Mouse (Mus musculus): ENCODE results near the gene Pou4f2. TPM values are rescaled to one million over a fixed set of nuclear protein-coding genes. Genes with fewer than 3 reads are reported as not detected.
A peak's percentile ranks its signal among the peaks of the same experiment; 100 is the strongest.

Gene Pou4f2
- polyA plus RNA-seq, 1 experiment from 2014 or later = not detected

GRCm38 (mm10) chr8:78423937-78424336, 12.5 kb downstream of the Pou4f2 start:
- no peaks in the 10 kb centered on the region for H3K9me3 ChIP-seq (ENCODE audit: low read length)
- no peaks in the 10 kb centered on the region for H3K36me3 ChIP-seq (ENCODE audit: insufficient read depth, low read length)
- no peak overlapping the region for H3K4me3 ChIP-seq (ENCODE audit: low read length)
- H3K4me1 ChIP-seq (ENCODE audit: insufficient read depth, low read length) = peaks cover 14% of the 10 kb centered on the region
- H3K27me3 ChIP-seq (ENCODE audit: insufficient read depth, low read length) = peaks cover 93% of the 10 kb centered on the region
- WGBS = 0% methylated on average over 1 of the region's 1 CpGs
- H3K27ac ChIP-seq (ENCODE audit: low read length) = no peak overlapping the region
- no peak overlapping the region for H3K9ac ChIP-seq (replicated peaks; ENCODE audit: low read length)
- H3K4me2 ChIP-seq (replicated peaks; ENCODE audit: low read depth, low read length) = no peak overlapping the region
- ATAC-seq (ENCODE audit: low FRiP score, low TSS enrichment) = no peak

GRCm38 (mm10) chr8:78420101-78420503, 16.3 kb downstream of the Pou4f2 start:
- Histone ChIP-seq H3K4me2 (replicated peaks; ENCODE audit: low read depth, low read length) (peak overlapping the region; percentile 61), H3K4me3 (ENCODE audit: low read length) (peak overlapping the region; percentile 36)
- peak; percentile 77; the same call in 1 of the 2 replicates for ATAC-seq (ENCODE audit: low FRiP score, low TSS enrichment)

GRCm38 (mm10) chr8:78419272-78419671, 17.2 kb downstream of the Pou4f2 start:
- H3K9me3 ChIP-seq (ENCODE audit: low read length) = no peaks in the 10 kb centered on the region
- no peak overlapping the region for H3K27ac ChIP-seq (ENCODE audit: low read length)
- no peak overlapping the region for H3K4me2 ChIP-seq (replicated peaks; ENCODE audit: low read depth, low read length)
- ATAC-seq (ENCODE audit: low FRiP score, low TSS enrichment) = no peak
- 0 out of 2 replicates have a peak overlapping the region, but pooled peaks have one; percentile 36 for H3K4me3 ChIP-seq (ENCODE audit: low read length)
- no peak overlapping the region for H3K9ac ChIP-seq (replicated peaks; ENCODE audit: low read length)
- peaks cover 67% of the 10 kb centered on the region for H3K27me3 ChIP-seq (ENCODE audit: insufficient read depth, low read length)
- WGBS = 30% methylated on average over 4 of the region's 4 CpGs
- no peaks in the 10 kb centered on the region for H3K36me3 ChIP-seq (ENCODE audit: insufficient read depth, low read length)
- H3K4me1 ChIP-seq (ENCODE audit: insufficient read depth, low read length) = peaks cover 14% of the 10 kb centered on the region

More at GRCm38 (mm10) chr8:78420101-78420503, 16.3 kb downstream of the Pou4f2 start:
- no peaks in the 10 kb centered on the region for H3K9me3 ChIP-seq (ENCODE audit: low read length)
- H3K4me1 ChIP-seq (ENCODE audit: insufficient read depth, low read length) = peaks cover 14% of the 10 kb centered on the region
- H3K9ac ChIP-seq (replicated peaks; ENCODE audit: low read length) = 0 out of 2 replicates have a peak overlapping the region, but pooled peaks have one; percentile 29
- WGBS = under 1% methylated on average over 19 of the region's 19 CpGs
- no peak overlapping the region for H3K27ac ChIP-seq (ENCODE audit: low read length)
- peaks cover 76% of the 10 kb centered on the region for H3K27me3 ChIP-seq (ENCODE audit: insufficient read depth, low read length)
- no peaks in the 10 kb centered on the region for H3K36me3 ChIP-seq (ENCODE audit: insufficient read depth, low read length)

GRCm38 (mm10) chr8:78390756-78391155, 45.7 kb downstream of the Pou4f2 start:
- WGBS = 87% methylated on average over 7 of the region's 7 CpGs
- H3K9me3 ChIP-seq (ENCODE audit: low read length) = no peaks in the 10 kb centered on the region
- no peaks in the 10 kb centered on the region for H3K4me1 ChIP-seq (ENCODE audit: insufficient read depth, low read length)
- no peaks in the 10 kb centered on the region for H3K27me3 ChIP-seq (ENCODE audit: insufficient read depth, low read length)
- ATAC-seq (ENCODE audit: low FRiP score, low TSS enrichment) = no peak
- no peak overlapping the region for H3K4me2 ChIP-seq (replicated peaks; ENCODE audit: low read depth, low read length)
- no peak overlapping the region for H3K9ac ChIP-seq (replicated peaks; ENCODE audit: low read length)
- no peak overlapping the region for H3K27ac ChIP-seq (ENCODE audit: low read length)
- no peak overlapping the region for H3K4me3 ChIP-seq (ENCODE audit: low read length)
- H3K36me3 ChIP-seq (ENCODE audit: insufficient read depth, low read length) = no peaks in the 10 kb centered on the region

Other genes starting within 250 kb of the Pou4f2 start
- 0.12 TPM in 1 of 2 replicates, not detected in the other for gene Ttc29, start 223.3 kb downstream of the Pou4f2 start, polyA plus RNA-seq (2015; fragmentation: Nextera tagmentation; extraction: Ambion mirVana)
- gene Rbmxl1, start 72.3 kb upstream of the Pou4f2 start, polyA plus RNA-seq (2015; fragmentation: Nextera tagmentation; extraction: Ambion mirVana) = 234 and 237 TPM in 2 replicates
- gene Slc10a7, start 72.7 kb upstream of the Pou4f2 start, polyA plus RNA-seq (2015; fragmentation: Nextera tagmentation; extraction: Ambion mirVana) = 18.3 and 18.4 TPM in 2 replicates

All from kidney, embryonic 16.5 days (tissue).